Mouse (Mus musculus): Measurements from ENCODE around the gene Trmt1l. TPM values are rescaled to one million over a fixed set of nuclear protein-coding genes. Genes with fewer than 3 reads are reported as not detected.
A peak's percentile ranks its signal among the peaks of the same experiment; 100 is the strongest.

The Trmt1l gene
- polyA plus RNA-seq, 1 experiment from 2014 or later = 46.7 TPM

- ChIA-PET CTCF (interaction anchor here (1.0 to 3.6 kb wide), 3 partner anchors 11 to 14 kb away, joined by 3 to 14 read pairs (median 5); no protein-coding TSS in a partner anchor), POLR2A (no interaction called here)
- ATAC-seq (no peak), DNase-seq (ENCODE audit: low read depth, low spot score) (no peak)
- no peaks in the 10 kb centered on the region for H3K27me3 ChIP-seq
- in situ Hi-C loops (cut with MboI; ENCODE audit: low pct_unique_long_range_greater_than_20kb) = no loop called here
- no peak for TF ChIP-seq CTCF (IDR thresholded peaks at IDR 0.05)
Observed at GRCm38 (mm10) chr1:151493826-151494225, 65.5 kb downstream of the Trmt1l start.

- ATAC-seq (no peak), DNase-seq (ENCODE audit: low read depth, low spot score) (no peak)
- ChIA-PET POLR2A (no interaction called here), CTCF (interaction anchor here (0.8 to 3.6 kb wide), 2 partner anchors 12 to 69 kb away, joined by 3 to 14 read pairs; no protein-coding TSS in a partner anchor)
- no peak for TF ChIP-seq CTCF (IDR thresholded peaks at IDR 0.05)
- no peaks in the 10 kb centered on the region for H3K27me3 ChIP-seq
- in situ Hi-C loops (cut with MboI; ENCODE audit: low pct_unique_long_range_greater_than_20kb) = no loop called here
Observed at GRCm38 (mm10) chr1:151494711-151495110, 66.4 kb downstream of the Trmt1l start.

- POLR2A ChIA-PET = no interaction called here
- in situ Hi-C loops (cut with MboI; ENCODE audit: low pct_unique_long_range_greater_than_20kb) = no loop called here
- ATAC-seq (no peak), DNase-seq (ENCODE audit: low read depth, low spot score) (no peak)
- TF ChIP-seq CTCF (IDR thresholded peaks at IDR 0.05) = no peak
- no peaks in the 10 kb centered on the region for H3K27me3 ChIP-seq
- CTCF ChIA-PET = no interaction called here
Observed at GRCm38 (mm10) chr1:151495635-151496285, 67.4 kb downstream of the Trmt1l start.

- POLR2A ChIA-PET = no interaction called here
- no peaks in the 10 kb centered on the region for H3K27me3 ChIP-seq
- in situ Hi-C loops (cut with MboI; ENCODE audit: low pct_unique_long_range_greater_than_20kb) = no loop called here
Observed at GRCm38 (mm10) chr1:151497028-151497427, 68.7 kb downstream of the Trmt1l start.

GRCm38 (mm10) chr1:151497942-151498341, 69.6 kb downstream of the Trmt1l start:
- no peak for DNase-seq (ENCODE audit: low read depth, low spot score)
- POLR2A ChIA-PET = interaction anchor here (0.5 kb wide), 1 partner anchor 841 kb away, joined by 3 read pairs; no protein-coding TSS in a partner anchor

More at GRCm38 (mm10) chr1:151497028-151497427, 68.7 kb downstream of the Trmt1l start:
- no peak for DNase-seq (ENCODE audit: low read depth, low spot score)
- TF ChIP-seq CTCF (IDR thresholded peaks at IDR 0.05) = peak; percentile 66
- CTCF ChIA-PET = interaction anchor here (1.2 kb wide), 1 partner anchor 9 kb away, joined by 4 read pairs; no protein-coding TSS in a partner anchor
- no peak for ATAC-seq

GRCm38 (mm10) chr1:151498381-151498780, 70.0 kb downstream of the Trmt1l start:
- POLR2A ChIA-PET = no interaction called here

More at GRCm38 (mm10) chr1:151497942-151498341, 69.6 kb downstream of the Trmt1l start:
- CTCF ChIA-PET = interaction anchor here (0.8 to 1.2 kb wide), 3 partner anchors 10 to 209 kb away, joined by 3 to 4 read pairs (median 3); no protein-coding TSS in a partner anchor
- no peak for ATAC-seq
- no peaks in the 10 kb centered on the region for H3K27me3 ChIP-seq
- TF ChIP-seq CTCF (IDR thresholded peaks at IDR 0.05) = no peak
- in situ Hi-C loops (cut with MboI; ENCODE audit: low pct_unique_long_range_greater_than_20kb) = no loop called here

GRCm38 (mm10) chr1:151499815-151500501, 71.6 kb downstream of the Trmt1l start:
- CTCF ChIA-PET = interaction anchor here (0.7 to 1.8 kb wide), 4 partner anchors 8 to 206 kb away, joined by 3 to 4 read pairs (median 4); no protein-coding TSS in a partner anchor

More at GRCm38 (mm10) chr1:151498381-151498780, 70.0 kb downstream of the Trmt1l start:
- no peak for TF ChIP-seq CTCF (IDR thresholded peaks at IDR 0.05)
- no peaks in the 10 kb centered on the region for H3K27me3 ChIP-seq
- ATAC-seq (no peak), DNase-seq (ENCODE audit: low read depth, low spot score) (no peak)
- CTCF ChIA-PET = interaction anchor here (0.8 to 1.8 kb wide), 3 partner anchors 25 to 208 kb away, joined by 3 to 4 read pairs (median 3); no protein-coding TSS in a partner anchor
- in situ Hi-C loops (cut with MboI; ENCODE audit: low pct_unique_long_range_greater_than_20kb) = no loop called here

GRCm38 (mm10) chr1:151500531-151501361, 72.4 kb downstream of the Trmt1l start, which contains the start of gene Rnf2:
Gene Rnf2 (minus strand): TSS chr1:151500955.
- POLR2A ChIA-PET = no interaction called here

More at GRCm38 (mm10) chr1:151499815-151500501, 71.6 kb downstream of the Trmt1l start:
- POLR2A ChIA-PET = interaction anchor here (0.7 kb wide), 4 partner anchors 33 to 246 kb away, joined by 3 to 5 read pairs (median 4); no protein-coding TSS in a partner anchor
- DNase-seq (ENCODE audit: low read depth, low spot score) (no peak), ATAC-seq (peak; percentile 37)
- no peak for TF ChIP-seq CTCF (IDR thresholded peaks at IDR 0.05)
- in situ Hi-C loops (cut with MboI; ENCODE audit: low pct_unique_long_range_greater_than_20kb) = no loop called here
- H3K27me3 ChIP-seq = no peaks in the 10 kb centered on the region

More at GRCm38 (mm10) chr1:151500531-151501361, 72.4 kb downstream of the Trmt1l start, which contains the start of gene Rnf2:
- in situ Hi-C loops (cut with MboI; ENCODE audit: low pct_unique_long_range_greater_than_20kb) = no loop called here
- no peak for TF ChIP-seq CTCF (IDR thresholded peaks at IDR 0.05)
- ATAC-seq (peak; percentile 92), DNase-seq (ENCODE audit: low read depth, low spot score) (peak; percentile 56)
- CTCF ChIA-PET = interaction anchor here (0.7 kb wide), 1 partner anchor 8 kb away, joined by 3 read pairs; no protein-coding TSS in a partner anchor
- no peaks in the 10 kb centered on the region for H3K27me3 ChIP-seq

Other genes starting within 250 kb of the Trmt1l start
- not detected for gene Gm47985, start 246.0 kb upstream of the Trmt1l start, polyA plus RNA-seq (2021)
- gene Gm8947, start 236.2 kb upstream of the Trmt1l start, polyA plus RNA-seq (2021) = not detected
- gene Gm47995, start 230.1 kb upstream of the Trmt1l start, polyA plus RNA-seq (2021) = not detected
- not detected for gene 3110040M04Rik, start 224.4 kb upstream of the Trmt1l start, polyA plus RNA-seq (2021)
- not detected for gene Gm47996, start 218.4 kb upstream of the Trmt1l start, polyA plus RNA-seq (2021)
- 853 TPM for gene Ivns1abp, start 84.1 kb upstream of the Trmt1l start, polyA plus RNA-seq (2021)
- 23.2 TPM for gene Swt1, start 87 bp upstream of the Trmt1l start, polyA plus RNA-seq (2021)
- 49.0 TPM for gene Rnf2, start 72.4 kb downstream of the Trmt1l start, polyA plus RNA-seq (2021)
- 0.27 TPM for gene Fam129a, start 142.6 kb downstream of the Trmt1l start, polyA plus RNA-seq (2021)